Mouse (Mus musculus) lung, embryonic 15.5 days (tissue): ENCODE measurements around the gene Met. TPM values are rescaled to one million over a fixed set of nuclear protein-coding genes. Genes with fewer than 3 reads are reported as not detected.

Source experiments
- ATAC-seq: fragments of 200-750 bp; cut with Nextera tagmentation; 2 replicates; pipeline ENCODE4 v1.8.0; 2017; ENCODE audit warnings: moderate number of reproducible peaks, borderline replicate concordance; ENCODE audit not compliant: low FRiP score, low TSS enrichment; ENCODE audit errors: extremely low read depth
- H3K27ac ChIP-seq: fragments of 300-500 bp; sonication (generic); 2 replicates; pipeline ENCODE4 v1.5.1; 2015; ENCODE audit warnings: moderate library complexity, mild to moderate bottlenecking, inconsistent platforms
- H3K27me3 ChIP-seq: fragments of 300-500 bp; sonication (generic); 2 replicates; pipeline ENCODE4 v1.6.1; 2015; ENCODE audit warnings: inconsistent platforms
- H3K36me3 ChIP-seq: fragments of 300-500 bp; sonication (generic); 2 replicates; pipeline ENCODE4 v1.6.1; 2015; ENCODE audit warnings: inconsistent platforms
- H3K4me1 ChIP-seq: fragments of 300-500 bp; sonication (generic); 2 replicates; pipeline ENCODE4 v1.6.1; 2015; ENCODE audit warnings: inconsistent platforms
- H3K4me2 ChIP-seq: fragments of 300-500 bp; sonication (generic); 2 replicates; pipeline ENCODE4 v1.6.1; 2015; ENCODE audit warnings: inconsistent platforms, mild to moderate bottlenecking, moderate library complexity
- H3K4me3 ChIP-seq: fragments of 300-500 bp; sonication (generic); 2 replicates; pipeline ENCODE4 v1.5.1; 2015; ENCODE audit warnings: mild to moderate bottlenecking, inconsistent platforms
- H3K9ac ChIP-seq: fragments of 300-500 bp; sonication (generic); 2 replicates; pipeline ENCODE4 v1.6.1; 2015; ENCODE audit warnings: inconsistent platforms
- H3K9me3 ChIP-seq: fragments of 300-500 bp; sonication (generic); 2 replicates; pipeline ENCODE4 v1.6.1; 2016; ENCODE audit warnings: inconsistent platforms
- WGBS: fragments of 180-500 bp; shearing (Covaris S2); methylation state at CpG from one replicate; pipeline ENCODE4 v1.1.7; 2015; 5-methylcytosine and 5-hydroxymethylcytosine counted together
- polyA plus RNA-seq: library from polyadenylated mRNA; unstranded; fragments of >200 nt; fragmentation: Nextera tagmentation; extraction: Ambion mirVana; gene quantifications from 2 replicates; pipeline ENCODE4 v1.2.1, GENCODE M21; 2015

The Met gene
- polyA plus RNA-seq, 1 experiment from 2014 or later, result 8.7 TPM

- H3K4me1 ChIP-seq, result 0 out of 2 replicates have a peak, but pooled peaks cover 5% of the 10 kb centered on the region
- no peaks in the 10 kb centered on the region for H3K9me3 ChIP-seq
- ATAC-seq, result no peak
- H3K27ac ChIP-seq, result no peak overlapping the region
- H3K4me2 ChIP-seq, result no peak overlapping the region
- no peak overlapping the region for H3K9ac ChIP-seq
- no peaks in the 10 kb centered on the region for H3K27me3 ChIP-seq
- H3K4me3 ChIP-seq, result no peak overlapping the region
- 48% methylated on average over 8 of the region's 8 CpGs for WGBS
- H3K36me3 ChIP-seq, result no peaks in the 10 kb centered on the region
These were observed 58.5 kb downstream of the Met start for GRCm38 (mm10) chr6:17521901-17522717.

GRCm38 (mm10) chr6:17522917-17523316, 59.3 kb downstream of the Met start:
- Histone ChIP-seq H3K9me3 (no peaks in the 10 kb centered on the region), H3K9ac (no peak overlapping the region), H3K4me2 (no peak overlapping the region), H3K4me3 (no peak overlapping the region), H3K36me3 (no peaks in the 10 kb centered on the region), H3K4me1 (0 out of 2 replicates have a peak, but pooled peaks cover 5% of the 10 kb centered on the region), H3K27ac (no peak overlapping the region), H3K27me3 (no peaks in the 10 kb centered on the region)
- 61% methylated on average over 4 of the region's 4 CpGs for WGBS
- ATAC-seq, result no peak

DNA sequence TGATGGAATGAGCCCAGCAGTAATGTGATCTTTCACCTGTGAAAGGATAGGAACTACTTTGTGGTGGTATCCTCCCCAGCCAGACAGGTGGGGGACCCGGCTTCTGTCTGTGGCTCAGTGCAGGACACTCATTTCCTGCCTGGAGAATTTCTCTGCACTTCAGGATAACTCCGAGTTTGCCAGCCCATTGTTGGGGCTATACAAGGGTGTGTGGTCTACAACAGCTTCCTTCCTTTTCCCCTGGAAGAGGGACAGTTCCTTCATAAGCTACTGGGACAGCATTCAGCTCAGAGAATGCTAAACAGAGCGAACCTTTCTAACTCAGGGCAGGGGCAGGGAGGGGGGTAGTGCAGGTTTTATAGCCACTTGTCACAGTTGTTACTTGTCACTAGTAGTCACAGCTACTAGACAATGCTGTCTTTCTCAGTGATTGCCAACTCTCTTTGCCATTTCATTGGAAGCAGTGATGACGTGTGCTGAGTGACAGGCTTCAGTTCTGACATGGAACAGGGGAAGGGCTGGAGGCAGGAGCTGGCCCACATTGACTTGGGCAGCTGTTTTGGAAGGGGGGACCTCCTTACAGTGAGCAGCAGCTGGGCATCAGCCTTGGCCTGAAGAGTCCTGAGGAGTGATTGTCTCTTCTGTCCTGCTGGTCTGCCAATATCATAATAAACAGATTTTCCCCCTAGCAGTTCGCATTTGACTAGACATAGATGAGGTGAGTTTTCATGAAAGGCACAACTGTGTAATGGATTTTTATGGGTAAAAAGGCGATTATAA, 66.1 kb downstream of the Met start:
- peak; percentile 39; the same call in 1 of the 2 replicates for ATAC-seq

GRCm38 (mm10) chr6:17541615-17542014, 78.0 kb downstream of the Met start:
- WGBS, result 89% methylated on average over 8 of the region's 8 CpGs
- Histone ChIP-seq H3K27ac (no peak overlapping the region), H3K9ac (no peak overlapping the region), H3K4me2 (no peak overlapping the region), H3K4me3 (no peak overlapping the region), H3K9me3 (no peaks in the 10 kb centered on the region), H3K27me3 (no peaks in the 10 kb centered on the region), H3K4me1 (peaks cover 4% of the 10 kb centered on the region; the same call in 1 of the 2 replicates), H3K36me3 (no peaks in the 10 kb centered on the region)
- no peak for ATAC-seq

More for the DNA sequence above, 66.1 kb downstream of the Met start:
- 55% methylated on average over 6 of the region's 6 CpGs for WGBS
- H3K4me3 ChIP-seq, result no peak overlapping the region
- no peak overlapping the region for H3K27ac ChIP-seq
- no peaks in the 10 kb centered on the region for H3K36me3 ChIP-seq
- no peaks in the 10 kb centered on the region for H3K27me3 ChIP-seq
- H3K9me3 ChIP-seq, result no peaks in the 10 kb centered on the region
- no peak overlapping the region for H3K9ac ChIP-seq
- H3K4me1 ChIP-seq, result no peaks in the 10 kb centered on the region
- H3K4me2 ChIP-seq, result no peak overlapping the region

DNA sequence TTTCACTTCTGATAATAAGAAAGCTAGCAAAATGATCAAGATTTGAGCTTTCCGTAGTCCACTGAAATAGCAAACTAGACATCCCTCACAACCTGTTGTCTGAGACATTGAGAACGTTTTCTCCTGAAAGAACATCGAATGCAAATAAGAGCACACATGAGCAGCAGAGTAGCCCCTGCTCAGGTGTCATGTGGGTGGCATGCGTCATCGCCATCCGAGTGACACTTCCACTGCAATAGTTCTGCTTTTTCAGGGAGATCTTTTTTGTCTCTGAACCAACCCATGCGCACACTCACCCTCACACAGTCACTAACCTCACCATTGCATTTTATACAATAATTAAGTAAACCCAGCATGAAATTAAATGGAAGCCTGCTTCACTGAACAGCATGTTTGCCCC, 78.8 kb downstream of the Met start:
- Histone ChIP-seq H3K4me1 (peaks cover 9% of the 10 kb centered on the region), H3K27ac (no peak overlapping the region), H3K27me3 (no peaks in the 10 kb centered on the region), H3K4me2 (no peak overlapping the region), H3K9me3 (no peaks in the 10 kb centered on the region), H3K9ac (no peak overlapping the region), H3K4me3 (no peak overlapping the region), H3K36me3 (no peaks in the 10 kb centered on the region)
- no peak for ATAC-seq
- WGBS, result 90% methylated on average over 7 of the region's 7 CpGs

DNA sequence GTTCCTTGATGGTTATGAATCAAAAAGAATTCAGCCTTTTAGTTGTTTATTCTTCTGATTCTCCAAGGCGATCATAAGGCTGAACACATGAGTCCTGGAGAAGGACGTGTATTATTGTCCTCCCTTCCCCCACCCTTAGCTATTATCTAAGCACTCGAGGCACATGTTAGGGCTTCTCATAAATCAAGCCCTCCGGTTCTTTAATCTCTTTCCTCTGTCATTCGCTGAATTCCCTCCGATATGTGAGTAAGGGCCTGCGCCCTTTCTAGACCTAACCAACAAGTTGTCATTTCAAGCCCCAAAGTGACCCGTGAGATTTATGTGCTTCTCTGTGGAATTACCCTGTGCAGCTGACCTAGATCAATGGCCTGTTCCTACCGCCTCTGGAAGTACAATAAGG, 81.9 kb downstream of the Met start:
- H3K4me1 ChIP-seq, result peaks cover 9% of the 10 kb centered on the region
- no peak for ATAC-seq
- WGBS, result 61% methylated on average over 9 of the region's 9 CpGs
- H3K9ac ChIP-seq, result no peak overlapping the region
- no peak overlapping the region for H3K4me2 ChIP-seq
- no peak overlapping the region for H3K4me3 ChIP-seq
- H3K36me3 ChIP-seq, result no peaks in the 10 kb centered on the region
- no peaks in the 10 kb centered on the region for H3K9me3 ChIP-seq
- H3K27ac ChIP-seq, result no peak overlapping the region
- no peaks in the 10 kb centered on the region for H3K27me3 ChIP-seq

GRCm38 (mm10) chr6:17546341-17546740, 82.7 kb downstream of the Met start:
- Histone ChIP-seq H3K27ac (no peak overlapping the region), H3K27me3 (no peaks in the 10 kb centered on the region), H3K9me3 (no peaks in the 10 kb centered on the region), H3K4me1 (peaks cover 9% of the 10 kb centered on the region), H3K4me3 (no peak overlapping the region), H3K36me3 (no peaks in the 10 kb centered on the region), H3K4me2 (no peak overlapping the region), H3K9ac (no peak overlapping the region)
- 75% methylated on average over 9 of the region's 9 CpGs for WGBS
- no peak for ATAC-seq

- Histone ChIP-seq H3K4me2 (no peak overlapping the region), H3K36me3 (no peaks in the 10 kb centered on the region), H3K9ac (no peak overlapping the region), H3K9me3 (no peaks in the 10 kb centered on the region), H3K27me3 (no peaks in the 10 kb centered on the region), H3K27ac (no peak overlapping the region), H3K4me3 (no peak overlapping the region), H3K4me1 (peaks cover 9% of the 10 kb centered on the region)
- ATAC-seq, result no peak
- WGBS, result 33% methylated on average over 5 of the region's 5 CpGs
These were observed 83.2 kb downstream of the Met start for GRCm38 (mm10) chr6:17546825-17547224.

DNA sequence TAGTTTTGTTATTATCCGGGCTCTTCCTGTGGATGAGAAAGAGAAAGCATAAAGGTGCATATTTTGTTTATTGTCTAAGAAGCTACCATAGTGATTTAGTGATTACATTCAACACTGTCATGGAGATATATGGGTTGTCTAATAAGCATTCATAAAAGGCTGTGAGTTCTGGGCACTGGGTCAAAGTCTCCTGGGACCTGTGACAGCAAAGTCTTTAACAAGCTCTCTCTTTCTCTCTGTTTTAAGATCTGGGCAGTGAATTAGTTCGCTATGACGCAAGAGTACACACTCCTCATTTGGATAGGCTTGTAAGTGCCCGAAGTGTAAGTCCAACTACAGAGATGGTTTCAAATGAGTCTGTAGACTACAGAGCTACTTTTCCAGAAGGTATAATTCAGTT, 85.2 kb downstream of the Met start:
- Histone ChIP-seq H3K4me3 (no peak overlapping the region), H3K4me2 (no peak overlapping the region), H3K27me3 (no peaks in the 10 kb centered on the region), H3K36me3 (no peaks in the 10 kb centered on the region), H3K27ac (no peak overlapping the region), H3K9ac (no peak overlapping the region), H3K9me3 (no peaks in the 10 kb centered on the region), H3K4me1 (peaks cover 9% of the 10 kb centered on the region)
- 87% methylated on average over 4 of the region's 4 CpGs for WGBS
- ATAC-seq, result no peak

DNA sequence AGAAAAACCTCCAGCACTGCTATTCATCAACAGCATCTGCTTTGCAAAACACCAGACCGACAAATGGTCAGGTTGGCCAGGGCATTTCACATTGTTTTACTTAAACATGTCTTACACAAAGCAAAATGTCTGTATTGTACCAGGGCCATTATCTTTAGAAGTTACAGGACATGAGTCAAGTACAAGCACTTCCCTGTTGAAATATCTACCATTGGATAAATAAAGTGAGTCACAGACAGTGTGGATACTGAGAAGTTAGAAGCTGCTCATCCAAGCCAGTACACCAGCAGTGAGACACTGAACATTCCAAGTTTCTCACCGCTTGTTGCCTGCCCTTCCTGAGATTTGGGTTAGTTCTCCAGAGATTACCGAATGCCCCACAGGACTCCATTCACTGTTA, 86.0 kb downstream of the Met start:
- Histone ChIP-seq H3K4me2 (no peak overlapping the region), H3K9me3 (no peaks in the 10 kb centered on the region), H3K9ac (no peak overlapping the region), H3K27ac (no peak overlapping the region), H3K4me3 (no peak overlapping the region), H3K27me3 (no peaks in the 10 kb centered on the region), H3K36me3 (no peaks in the 10 kb centered on the region), H3K4me1 (peaks cover 12% of the 10 kb centered on the region)
- no peak for ATAC-seq
- WGBS, result 84% methylated on average over 3 of the region's 3 CpGs

GRCm38 (mm10) chr6:17554263-17554662, 90.7 kb downstream of the Met start:
- Histone ChIP-seq H3K4me2 (no peak overlapping the region), H3K27ac (no peak overlapping the region), H3K36me3 (no peaks in the 10 kb centered on the region), H3K4me3 (no peak overlapping the region), H3K27me3 (no peaks in the 10 kb centered on the region), H3K9me3 (no peaks in the 10 kb centered on the region), H3K9ac (no peak overlapping the region), H3K4me1 (peaks cover 5% of the 10 kb centered on the region)
- 79% methylated on average over 7 of the region's 7 CpGs for WGBS
- no peak for ATAC-seq

- Histone ChIP-seq H3K27me3 (no peaks in the 10 kb centered on the region), H3K9me3 (no peaks in the 10 kb centered on the region), H3K4me2 (no peak overlapping the region), H3K27ac (no peak overlapping the region), H3K36me3 (no peaks in the 10 kb centered on the region), H3K4me3 (no peak overlapping the region), H3K9ac (no peak overlapping the region), H3K4me1 (peaks cover 5% of the 10 kb centered on the region)
- no peak for ATAC-seq
- 28% methylated on average over 3 of the region's 3 CpGs for WGBS
These were observed 91.2 kb downstream of the Met start for GRCm38 (mm10) chr6:17554757-17555156.
